Comparison of ENCODE assay signal across 9 mouse cellular contexts in genomic region chr7:45917926-45918325, GRCm38 (mm10). TPM values are rescaled to one million over a fixed set of nuclear protein-coding genes. Genes with fewer than 3 reads are reported as not detected.
DNase-seq lines count a peak whose midpoint lies in the region; ATAC-seq and TF ChIP-seq lines count a peak whose summit lies in the region.
"Had no signal": no experiment of that assay in that cellular context is flagged by ENCODE, and none has a peak within 500 bp of the region (broad histone marks: within the 10 kb centered on the region; RNA-seq: fewer than 3 reads in every experiment).

No protein-coding gene starts in this region.

- peak overlapping the region; percentile 87 for H3K27ac ChIP-seq in forebrain, embryonic 14.5 days (ENCODE audit: low read depth, low read length)
- no peak overlapping the region for H3K27ac ChIP-seq in forebrain, postnatal 0 days (ENCODE audit: low read depth, low read length)
- H3K27ac ChIP-seq in lung, embryonic 15.5 days, result peak overlapping the region; percentile 86
- H3K27ac ChIP-seq in hindbrain, embryonic 13.5 days, result peak overlapping the region; percentile 91; the same call in 1 of the 2 replicates
- peak overlapping the region; percentile 90; the same call in 1 of the 2 replicates for H3K27ac ChIP-seq in neural tube, embryonic 13.5 days (replicated peaks)

- H3K27me3 ChIP-seq in forebrain, embryonic 14.5 days (replicated peaks; ENCODE audit: control insufficient read depth, insufficient read depth, low read length), result no peaks in the 10 kb centered on the region
- H3K27me3 ChIP-seq in forebrain, postnatal 0 days (ENCODE audit: insufficient read depth, low read length), result no peaks in the 10 kb centered on the region
- no peaks in the 10 kb centered on the region for H3K27me3 ChIP-seq in lung, embryonic 15.5 days
- peaks cover 14% of the 10 kb centered on the region; the same call in 1 of the 2 replicates for H3K27me3 ChIP-seq in hindbrain, embryonic 13.5 days
- H3K27me3 ChIP-seq in neural tube, embryonic 13.5 days, result no peaks in the 10 kb centered on the region

- H3K9me3 ChIP-seq in forebrain, embryonic 14.5 days (replicated peaks; ENCODE audit: control insufficient read depth, low read length), result no peaks in the 10 kb centered on the region
- H3K9me3 ChIP-seq in forebrain, postnatal 0 days (ENCODE audit: low read length), result no peaks in the 10 kb centered on the region
- H3K9me3 ChIP-seq in lung, embryonic 15.5 days, result no peaks in the 10 kb centered on the region
- H3K9me3 ChIP-seq in hindbrain, embryonic 13.5 days, result no peaks in the 10 kb centered on the region
- H3K9me3 ChIP-seq in neural tube, embryonic 13.5 days, result no peaks in the 10 kb centered on the region

- H3K4me1 ChIP-seq in forebrain, embryonic 14.5 days (ENCODE audit: control insufficient read depth, insufficient read depth, low read length), result peaks cover 24% of the 10 kb centered on the region
- peaks cover 19% of the 10 kb centered on the region for H3K4me1 ChIP-seq in forebrain, postnatal 0 days (ENCODE audit: insufficient read depth)
- peaks cover 56% of the 10 kb centered on the region for H3K4me1 ChIP-seq in lung, embryonic 15.5 days
- H3K4me1 ChIP-seq in hindbrain, embryonic 13.5 days (replicated peaks), result peaks cover 30% of the 10 kb centered on the region
- H3K4me1 ChIP-seq in neural tube, embryonic 13.5 days (replicated peaks), result peaks cover 34% of the 10 kb centered on the region

- intact Hi-C loops in gastrocnemius, postnatal 14 days (cut with DNase I; ENCODE audit: low total_unique reads), result no loop called here

- H3K4me3 ChIP-seq in forebrain, embryonic 14.5 days (ENCODE audit: low read depth, low read length), result no peak overlapping the region
- no peak overlapping the region for H3K4me3 ChIP-seq in forebrain, postnatal 0 days (ENCODE audit: low read depth, low read length)
- no peak overlapping the region for H3K4me3 ChIP-seq in lung, embryonic 15.5 days
- H3K4me3 ChIP-seq in hindbrain, embryonic 13.5 days, result no peak overlapping the region
- H3K4me3 ChIP-seq in neural tube, embryonic 13.5 days, result no peak overlapping the region

- H3K9ac ChIP-seq in forebrain, embryonic 14.5 days (ENCODE audit: low read length), result peak overlapping the region; percentile 32
- H3K9ac ChIP-seq in forebrain, postnatal 0 days, result no peak overlapping the region
- H3K9ac ChIP-seq in lung, embryonic 15.5 days, result peak overlapping the region; percentile 35; the same call in 1 of the 2 replicates
- H3K9ac ChIP-seq in hindbrain, embryonic 13.5 days, result peak overlapping the region; percentile 56; the same call in 1 of the 2 replicates
- peak overlapping the region; percentile 69 for H3K9ac ChIP-seq in neural tube, embryonic 13.5 days

- no peak overlapping the region for H3K4me2 ChIP-seq in forebrain, embryonic 14.5 days (ENCODE audit: low read length)
- no peak overlapping the region for H3K4me2 ChIP-seq in forebrain, postnatal 0 days (ENCODE audit: low read depth)
- peak overlapping the region; percentile 56 for H3K4me2 ChIP-seq in lung, embryonic 15.5 days
- no peak overlapping the region for H3K4me2 ChIP-seq in hindbrain, embryonic 13.5 days
- H3K4me2 ChIP-seq in neural tube, embryonic 13.5 days, result no peak overlapping the region

- WGBS in forebrain, embryonic 14.5 days, result 87% methylated on average over 15 of the region's 15 CpGs
- WGBS in forebrain, postnatal 0 days, result 87% methylated on average over 15 of the region's 15 CpGs
- WGBS in lung, embryonic 15.5 days, result 82% methylated on average over 15 of the region's 15 CpGs
- 86% methylated on average over 15 of the region's 15 CpGs for WGBS in hindbrain, embryonic 13.5 days
- WGBS in neural tube, embryonic 13.5 days, result 91% methylated on average over 15 of the region's 15 CpGs

- TF ChIP-seq CTCF in forebrain, postnatal 0 days (IDR thresholded peaks at IDR 0.05; ENCODE audit: low read depth), result no peak

- no peaks in the 10 kb centered on the region for H3K36me3 ChIP-seq in forebrain, embryonic 14.5 days (ENCODE audit: control insufficient read depth, insufficient read depth, low read length)
- H3K36me3 ChIP-seq in forebrain, postnatal 0 days (ENCODE audit: insufficient read depth), result peaks cover 6% of the 10 kb centered on the region; the same call in 1 of the 2 replicates
- 0 out of 2 replicates have a peak, but pooled peaks cover 3% of the 10 kb centered on the region for H3K36me3 ChIP-seq in lung, embryonic 15.5 days
- H3K36me3 ChIP-seq in hindbrain, embryonic 13.5 days, result peaks cover 3% of the 10 kb centered on the region; the same call in 1 of the 2 replicates
- no peaks in the 10 kb centered on the region for H3K36me3 ChIP-seq in neural tube, embryonic 13.5 days

- DNase-seq in forebrain, embryonic 14.5 days (ENCODE audit: low spot score), result no peak
- DNase-seq in forebrain, postnatal 0 days, result no peak
- no peak for DNase-seq in lung, postnatal 25 days (ENCODE audit: low spot score)
- no peak for DNase-seq in natural killer cell, adult 2 months (ENCODE audit: low spot score in 2 of 2)
- DNase-seq in gastrocnemius, postnatal 14 days, result no peak

- ATAC-seq in forebrain, embryonic 14.5 days, result no peak
- no peak for ATAC-seq in forebrain, postnatal 0 days
- ATAC-seq in lung, embryonic 15.5 days (ENCODE audit: borderline replicate concordance, extremely low read depth, low FRiP score, low TSS enrichment), result no peak
- ATAC-seq in hindbrain, embryonic 13.5 days (ENCODE audit: low FRiP score), result no peak
- ATAC-seq in neural tube, embryonic 13.5 days (ENCODE audit: low read depth), result no peak

RNA-seq across cellular contexts. Expression of gene Emp3, which starts 3.3 kb away (rescaled TPM):
- polyA plus RNA-seq in forebrain, embryonic 14.5 days (2014; fragmentation: Nextera tagmentation; extraction: Ambion mirVana), result 27.9 and 32.8 TPM in 2 replicates
- total RNA-seq in forebrain, postnatal 0 days (2014; rRNA removed), result 10.0 and 22.7 TPM in 2 replicates
- 24.9 and 33.7 TPM in 2 replicates for polyA plus RNA-seq in forebrain, postnatal 0 days (2015; fragmentation: Nextera tagmentation; extraction: Ambion mirVana)
- polyA plus RNA-seq in lung, embryonic 15.5 days (2015; fragmentation: Nextera tagmentation; extraction: Ambion mirVana), result 170 and 177 TPM in 2 replicates
- polyA plus RNA-seq in hindbrain, embryonic 13.5 days (2015; fragmentation: Nextera tagmentation; extraction: Ambion mirVana), result 33.7 and 45.9 TPM in 2 replicates
- polyA plus RNA-seq in neural tube, embryonic 13.5 days (2015; fragmentation: Nextera tagmentation; extraction: Ambion mirVana), result 47.4 and 51.6 TPM in 2 replicates
- 10 to 100 TPM; 21.5 to 31.1 TPM for total RNA-seq in gastrocnemius, postnatal 14 days (2021)

RNA-seq across cellular contexts. Expression of gene Ccdc114, which starts 5.9 kb away (rescaled TPM):
- 2.6 and 2.7 TPM in 2 replicates for polyA plus RNA-seq in forebrain, embryonic 14.5 days (2014; fragmentation: Nextera tagmentation; extraction: Ambion mirVana)
- total RNA-seq in forebrain, postnatal 0 days (2014; rRNA removed), result 4.3 and 5.8 TPM in 2 replicates
- polyA plus RNA-seq in forebrain, postnatal 0 days (2015; fragmentation: Nextera tagmentation; extraction: Ambion mirVana), result 3.1 and 5.1 TPM in 2 replicates
- polyA plus RNA-seq in lung, embryonic 15.5 days (2015; fragmentation: Nextera tagmentation; extraction: Ambion mirVana), result 6.1 and 6.4 TPM in 2 replicates
- polyA plus RNA-seq in hindbrain, embryonic 13.5 days (2015; fragmentation: Nextera tagmentation; extraction: Ambion mirVana), result 4.9 and 7.6 TPM in 2 replicates
- polyA plus RNA-seq in neural tube, embryonic 13.5 days (2015; fragmentation: Nextera tagmentation; extraction: Ambion mirVana), result 3.4 and 3.8 TPM in 2 replicates
- total RNA-seq in gastrocnemius, postnatal 14 days (2021), result under 1 TPM; 0.39 to 0.78 TPM

RNA-seq across cellular contexts. Expression of gene Tmem143, which starts 21.2 kb away (rescaled TPM):
- 5.1 and 6.2 TPM in 2 replicates for polyA plus RNA-seq in forebrain, embryonic 14.5 days (2014; fragmentation: Nextera tagmentation; extraction: Ambion mirVana)
- total RNA-seq in forebrain, postnatal 0 days (2014; rRNA removed), result 22.1 and 29.7 TPM in 2 replicates
- polyA plus RNA-seq in forebrain, postnatal 0 days (2015; fragmentation: Nextera tagmentation; extraction: Ambion mirVana), result 4.9 and 5.7 TPM in 2 replicates
- polyA plus RNA-seq in lung, embryonic 15.5 days (2015; fragmentation: Nextera tagmentation; extraction: Ambion mirVana), result 5.5 and 5.6 TPM in 2 replicates
- 6.2 and 6.6 TPM in 2 replicates for polyA plus RNA-seq in hindbrain, embryonic 13.5 days (2015; fragmentation: Nextera tagmentation; extraction: Ambion mirVana)
- polyA plus RNA-seq in neural tube, embryonic 13.5 days (2015; fragmentation: Nextera tagmentation; extraction: Ambion mirVana), result 4.7 and 5.1 TPM in 2 replicates
- 10 to 100 TPM; 49.2 to 61.0 TPM for total RNA-seq in gastrocnemius, postnatal 14 days (2021)

RNA-seq across cellular contexts. Expression of gene Syngr4, which starts 21.4 kb away (rescaled TPM):
- polyA plus RNA-seq in forebrain, embryonic 14.5 days (2014; fragmentation: Nextera tagmentation; extraction: Ambion mirVana), result 0.51 and 0.55 TPM in 2 replicates
- total RNA-seq in forebrain, postnatal 0 days (2014; rRNA removed), result 0.31 TPM in 1 of 2 replicates, not detected in the other
- polyA plus RNA-seq in forebrain, postnatal 0 days (2015; fragmentation: Nextera tagmentation; extraction: Ambion mirVana), result 0.40 TPM in 2 replicates
- 1.1 and 1.2 TPM in 2 replicates for polyA plus RNA-seq in lung, embryonic 15.5 days (2015; fragmentation: Nextera tagmentation; extraction: Ambion mirVana)
- 0.17 and 0.36 TPM in 2 replicates for polyA plus RNA-seq in hindbrain, embryonic 13.5 days (2015; fragmentation: Nextera tagmentation; extraction: Ambion mirVana)
- polyA plus RNA-seq in neural tube, embryonic 13.5 days (2015; fragmentation: Nextera tagmentation; extraction: Ambion mirVana), result not detected in 2 replicates
- under 1 TPM in 1 of 2 experiments, not detected in 1; 0.24 TPM for total RNA-seq in gastrocnemius, postnatal 14 days (2021)
- total RNA-seq: megakaryocyte-erythroid progenitor cell, adult 5-6 weeks had no signal

RNA-seq across cellular contexts. Expression of gene Grin2d, which starts 39.7 kb away (rescaled TPM):
- 0.52 and 0.77 TPM in 2 replicates for polyA plus RNA-seq in forebrain, embryonic 14.5 days (2014; fragmentation: Nextera tagmentation; extraction: Ambion mirVana)
- total RNA-seq in forebrain, postnatal 0 days (2014; rRNA removed), result 9.0 and 12.9 TPM in 2 replicates
- polyA plus RNA-seq in forebrain, postnatal 0 days (2015; fragmentation: Nextera tagmentation; extraction: Ambion mirVana), result 1.9 and 3.4 TPM in 2 replicates
- polyA plus RNA-seq in lung, embryonic 15.5 days (2015; fragmentation: Nextera tagmentation; extraction: Ambion mirVana), result 0.50 and 0.57 TPM in 2 replicates
- 1.5 and 1.6 TPM in 2 replicates for polyA plus RNA-seq in hindbrain, embryonic 13.5 days (2015; fragmentation: Nextera tagmentation; extraction: Ambion mirVana)
- polyA plus RNA-seq in neural tube, embryonic 13.5 days (2015; fragmentation: Nextera tagmentation; extraction: Ambion mirVana), result 1.6 and 2.1 TPM in 2 replicates
- total RNA-seq in gastrocnemius, postnatal 14 days (2021), result under 1 TPM; 0.44 to 0.64 TPM
